Mouse (Mus musculus) MEL (cell line): ENCODE results near the gene Sell. TPM values are rescaled to one million over a fixed set of nuclear protein-coding genes. Genes with fewer than 3 reads are reported as not detected.

Experiments used
- DNase-seq: peaks from one replicate; pipeline ENCODE4 v3.0.0; 2011; ENCODE audit warnings: low read depth, low spot score
- H3K27ac ChIP-seq: 2 replicates; pipeline ENCODE4 v1.5.1; 2012; ENCODE audit warnings: low read depth, mild to moderate bottlenecking, control low read depth, low read length, moderate library complexity; ENCODE audit not compliant: control insufficient read depth
- H3K27me3 ChIP-seq, 2 experiments: fragments of 150-350 bp in 1 of 2; sonication (generic) in 1 of 2; 2 replicates each; pipeline ENCODE4 v1.6.1; 2012; ENCODE audit warnings: low read length in 2 of 2, mild to moderate bottlenecking in 2 of 2, improper control_type of control experiment in 1 of 2, moderate library complexity in 1 of 2; ENCODE audit not compliant: insufficient read depth in 2 of 2, control insufficient read depth in 1 of 2
- H3K36me3 ChIP-seq, 2 experiments: 2 replicates each; pipeline ENCODE4 v1.6.1; 2012 to 2014; ENCODE audit warnings: low read length in 2 of 2, improper control_type of control experiment in 1 of 2, inconsistent platforms in 1 of 2, mild to moderate bottlenecking in 1 of 2; ENCODE audit not compliant: insufficient read depth in 2 of 2, control insufficient read depth in 1 of 2
- H3K4me1 ChIP-seq, 2 experiments: fragments of 150-350 bp in 1 of 2; sonication (generic) in 1 of 2; 2 replicates each; pipeline ENCODE4 v1.6.1; 2012; ENCODE audit warnings: low read length in 2 of 2, improper control_type of control experiment in 1 of 2, mild to moderate bottlenecking in 1 of 2; ENCODE audit not compliant: insufficient read depth in 2 of 2, control insufficient read depth in 1 of 2
- H3K4me3 ChIP-seq, 2 experiments: fragments of 150-350 bp in 1 of 2; sonication (generic) in 1 of 2; 2 replicates each; pipeline ENCODE4 v1.5.1; 2012; ENCODE audit warnings: low read depth in 2 of 2, low read length in 2 of 2, mild to moderate bottlenecking in 2 of 2, moderate library complexity in 2 of 2, control low read depth in 1 of 2, improper control_type of control experiment in 1 of 2; ENCODE audit not compliant: control insufficient read depth in 1 of 2, insufficient read depth in 1 of 2
- H3K79me2 ChIP-seq: 2 replicates; pipeline ENCODE4 v1.6.1; 2012; ENCODE audit warnings: mild to moderate bottlenecking, low read length, moderate library complexity; ENCODE audit not compliant: control insufficient read depth, poor library complexity, insufficient read depth
- H3K9ac ChIP-seq: 2 replicates; pipeline ENCODE4 v1.6.1; 2012; ENCODE audit warnings: low read depth, mild to moderate bottlenecking, control low read depth, low read length, moderate library complexity; ENCODE audit not compliant: control insufficient read depth, poor library complexity, severe bottlenecking
- H3K9me3 ChIP-seq: fragments of 150-350 bp; sonication (generic); replicated peaks from 2 replicates; pipeline ENCODE4 v1.6.1; 2012; ENCODE audit warnings: mild to moderate bottlenecking, low read length, improper control_type of control experiment, moderate library complexity; ENCODE audit not compliant: insufficient read depth
- BHLHE40 ChIP-seq: IDR thresholded peaks from 2 replicates; pipeline ENCODE4 v1.6.1; 2012; ENCODE audit warnings: low read depth, mild to moderate bottlenecking, inconsistent platforms, low read length, improper control_type of control experiment, borderline replicate concordance
- CHD1 ChIP-seq: IDR thresholded peaks from 2 replicates; pipeline ENCODE4 v1.6.1; 2012; ENCODE audit warnings: low read depth, mild to moderate bottlenecking, inconsistent platforms, low read length, improper control_type of control experiment
- CHD2 ChIP-seq: IDR thresholded peaks from 2 replicates; pipeline ENCODE4 v1.6.1; 2011; ENCODE audit warnings: low read length, improper control_type of control experiment
- E2F4 ChIP-seq: IDR thresholded peaks from 2 replicates; pipeline ENCODE4 v1.6.1; 2011; ENCODE audit warnings: low read depth, low read length, improper control_type of control experiment, borderline replicate concordance
- ELF1 ChIP-seq: IDR thresholded peaks from 2 replicates; pipeline ENCODE4 v1.6.1; 2014; ENCODE audit warnings: low read depth, mild to moderate bottlenecking, inconsistent platforms, low read length, improper control_type of control experiment, moderate library complexity
- GABPA ChIP-seq: IDR thresholded peaks from 2 replicates; pipeline ENCODE4 v1.6.1; 2012; ENCODE audit warnings: low read depth, mild to moderate bottlenecking, inconsistent platforms, low read length, improper control_type of control experiment, moderate library complexity
- GATA1 ChIP-seq: IDR thresholded peaks from 2 replicates; pipeline ENCODE4 v1.6.1; 2011; ENCODE audit warnings: low read depth, low read length, improper control_type of control experiment
- JUND ChIP-seq: IDR thresholded peaks from 2 replicates; pipeline ENCODE4 v1.6.1; 2011; ENCODE audit warnings: low read depth, mild to moderate bottlenecking, improper control_type of control experiment, low read length
- MAFK ChIP-seq: IDR thresholded peaks from 2 replicates; pipeline ENCODE4 v1.6.1; 2011; ENCODE audit warnings: low read depth, mild to moderate bottlenecking, low read length, improper control_type of control experiment, borderline replicate concordance
- MAX ChIP-seq: IDR thresholded peaks from 2 replicates; pipeline ENCODE4 v1.6.1; 2011; ENCODE audit warnings: low read length, improper control_type of control experiment
- MAZ ChIP-seq: IDR thresholded peaks from 2 replicates; pipeline ENCODE4 v1.6.1; 2012; ENCODE audit warnings: low read depth, mild to moderate bottlenecking, inconsistent platforms, low read length, improper control_type of control experiment
- MXI1 ChIP-seq: IDR thresholded peaks from 2 replicates; pipeline ENCODE4 v1.6.1; 2011; ENCODE audit warnings: mild to moderate bottlenecking, low read depth, low read length, improper control_type of control experiment
- MYB ChIP-seq: IDR thresholded peaks from 2 replicates; pipeline ENCODE4 v1.6.1; 2011; ENCODE audit warnings: mild to moderate bottlenecking, low read depth, low read length, improper control_type of control experiment
- MYC ChIP-seq: IDR thresholded peaks from 2 replicates; pipeline ENCODE4 v1.6.1; 2011; ENCODE audit warnings: low read depth, mild to moderate bottlenecking, low read length, improper control_type of control experiment, moderate library complexity
- NRF1 ChIP-seq: IDR thresholded peaks from 2 replicates; pipeline ENCODE4 v1.6.1; 2014; ENCODE audit warnings: low read depth, mild to moderate bottlenecking, inconsistent platforms, low read length, improper control_type of control experiment, moderate library complexity; ENCODE audit not compliant: poor library complexity, insufficient read depth, severe bottlenecking
- POLR2A ChIP-seq, 2 experiments: IDR thresholded peaks; 2 replicates each; pipeline ENCODE4 v1.6.1; 2011 to 2012; ENCODE audit warnings: low read length in 2 of 2, mild to moderate bottlenecking in 2 of 2, control low read depth in 1 of 2, improper control_type of control experiment in 1 of 2, low read depth in 1 of 2, moderate library complexity in 1 of 2; ENCODE audit not compliant: control insufficient read depth in 1 of 2, insufficient read depth in 1 of 2, poor library complexity in 1 of 2
- POLR2AphosphoS2 ChIP-seq: IDR thresholded peaks from 2 replicates; pipeline ENCODE4 v1.6.1; 2011; ENCODE audit warnings: low read length, improper control_type of control experiment
- POLR2AphosphoS5 ChIP-seq: IDR thresholded peaks from 2 replicates; pipeline ENCODE4 v1.6.1; 2012; ENCODE audit warnings: low read depth, borderline replicate concordance, mild to moderate bottlenecking, inconsistent platforms, low read length, moderate library complexity, mixed read lengths
- RCOR1 ChIP-seq: IDR thresholded peaks from 2 replicates; pipeline ENCODE4 v1.6.1; 2012; ENCODE audit warnings: low read depth, mild to moderate bottlenecking, inconsistent platforms, low read length, improper control_type of control experiment
- TAL1 ChIP-seq: IDR thresholded peaks from 2 replicates; pipeline ENCODE4 v1.6.1; 2012; ENCODE audit warnings: mild to moderate bottlenecking, inconsistent platforms, low read length, moderate library complexity, mixed read lengths
- TCF12 ChIP-seq: IDR thresholded peaks from 2 replicates; pipeline ENCODE4 v1.6.1; 2014; ENCODE audit warnings: low read depth, mild to moderate bottlenecking, inconsistent platforms, low read length, improper control_type of control experiment, moderate library complexity
- UBTF ChIP-seq: IDR thresholded peaks from 2 replicates; pipeline ENCODE4 v1.6.1; 2012; ENCODE audit warnings: low read depth, mild to moderate bottlenecking, inconsistent platforms, low read length, improper control_type of control experiment, moderate library complexity, borderline replicate concordance; ENCODE audit not compliant: insufficient read depth
- USF1 ChIP-seq: IDR thresholded peaks from 2 replicates; pipeline ENCODE4 v1.6.1; 2014; ENCODE audit warnings: low read depth, mild to moderate bottlenecking, inconsistent platforms, low read length, improper control_type of control experiment, moderate library complexity
- ZC3H11A ChIP-seq: IDR thresholded peaks from 2 replicates; pipeline ENCODE4 v1.6.1; 2012; ENCODE audit warnings: low read depth, mild to moderate bottlenecking, inconsistent platforms, low read length, improper control_type of control experiment
- ZKSCAN1 ChIP-seq: IDR thresholded peaks from 2 replicates; pipeline ENCODE4 v1.6.1; 2012; ENCODE audit warnings: low read depth, mild to moderate bottlenecking, inconsistent platforms, low read length, improper control_type of control experiment, moderate library complexity
- ZMIZ1 ChIP-seq: IDR thresholded peaks from 2 replicates; pipeline ENCODE4 v1.6.1; 2012; ENCODE audit warnings: low read depth, mild to moderate bottlenecking, inconsistent platforms, low read length, improper control_type of control experiment, moderate library complexity
- ZNF384 ChIP-seq: IDR thresholded peaks from 2 replicates; pipeline ENCODE4 v1.6.1; 2012; ENCODE audit warnings: low read depth, mild to moderate bottlenecking, inconsistent platforms, low read length, improper control_type of control experiment
- polyA plus RNA-seq, 2 experiments: library from polyadenylated mRNA; stranded (reverse) in 1 of 2; unstranded in 1 of 2; fragments of >175 nt in 1 of 2; fragments of >200 nt in 1 of 2; gene quantifications; 2 replicates each; pipeline versions ENCODE4 v1.2.1 to v1.2.4; 2012; ENCODE audit warnings: low replicate concordance in 2 of 2, low read depth in 1 of 2; ENCODE audit not compliant: insufficient read length in 2 of 2, insufficient read depth in 1 of 2, missing spikeins in 1 of 2
- total RNA-seq: library from RNA; depleted of rRNA; stranded (reverse); fragments of 300-350 nt; gene quantifications from 2 replicates; pipeline ENCODE4 v1.2.3, GENCODE M21; 2012

The Sell gene
- total and polyA plus RNA-seq, 3 experiments = 0.04 TPM; not detected in 2

DNA sequence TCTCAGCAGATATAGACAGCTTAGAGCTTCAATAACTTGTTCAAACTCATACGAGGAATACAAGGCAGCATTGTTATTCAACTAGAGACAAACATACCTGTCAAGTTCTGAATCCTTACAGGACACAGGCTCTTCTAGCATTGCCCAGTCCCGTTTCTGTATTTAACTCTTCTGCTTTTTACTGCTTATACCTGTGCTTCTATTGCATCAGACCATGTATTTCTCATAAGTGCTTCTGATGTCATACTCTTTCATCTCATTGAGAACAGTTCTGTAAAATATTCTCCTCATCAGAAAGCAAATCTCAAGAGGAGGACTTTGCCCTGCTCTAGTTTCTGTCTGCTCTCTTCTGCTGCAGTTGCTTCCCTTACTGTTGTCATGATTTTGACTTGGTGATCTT lies 36.1 kb downstream of the Sell start:
- Histone ChIP-seq H3K4me1 (no peaks in the 10 kb centered on the region), H3K79me2 (no peaks in the 10 kb centered on the region), H3K36me3 (no peaks in the 10 kb centered on the region), H3K9ac (no peak overlapping the region), H3K4me3 (no peak overlapping the region), H3K9me3 (no peaks in the 10 kb centered on the region), H3K27me3 (peaks cover 13 to 24% of the 10 kb centered on the region in 2 experiments), H3K27ac (no peak overlapping the region)
- no peak for DNase-seq
- no peak for TF ChIP-seq TAL1
- TF ChIP-seq ELF1 = no peak
- no peak for TF ChIP-seq MAFK
- TF ChIP-seq TCF12 = no peak
- no peak for TF ChIP-seq ZMIZ1
- TF ChIP-seq MYB = no peak
- TF ChIP-seq GATA1 = no peak
- TF ChIP-seq JUND = no peak
- TF ChIP-seq ZNF384 = no peak
- no peak for TF ChIP-seq ZC3H11A
- no peak for TF ChIP-seq E2F4
- TF ChIP-seq MYC = no peak
- TF ChIP-seq POLR2AphosphoS2 = no peak
- TF ChIP-seq RCOR1 = no peak

GRCm38 (mm10) chr1:164098372-164098771 lies 36.6 kb downstream of the Sell start:
- TF ChIP-seq GABPA (no peak), CHD1 (no peak), USF1 (no peak), CHD2 (no peak), ZKSCAN1 (no peak), MAZ (no peak), BHLHE40 (no peak), MAX (no peak), UBTF (no peak), POLR2A (IDR thresholded peaks at IDR 0.05; ENCODE audit: control insufficient read depth in 1 of 2, insufficient read depth in 1 of 2, low read depth in 1 of 2, low read length in 2 of 2, poor library complexity in 1 of 2) (no peak), POLR2AphosphoS2 (no peak), MXI1 (no peak), POLR2AphosphoS5 (no peak), NRF1 (no peak)
- Histone ChIP-seq H3K4me1 (no peaks in the 10 kb centered on the region), H3K9me3 (no peaks in the 10 kb centered on the region), H3K36me3 (no peaks in the 10 kb centered on the region), H3K4me3 (no peak overlapping the region), H3K27me3 (peaks cover 13 to 24% of the 10 kb centered on the region in 2 experiments), H3K79me2 (no peaks in the 10 kb centered on the region), H3K27ac (no peak overlapping the region), H3K9ac (no peak overlapping the region)
- DNase-seq = peak; percentile 9
